Mouse (Mus musculus) Patski (cell line): ENCODE results near the gene Mxi1. TPM values are rescaled to one million over a fixed set of nuclear protein-coding genes. Genes with fewer than 3 reads are reported as not detected.

Experiments used
- ATAC-seq: fragments of 100-300 bp; one replicate; pipeline ENCODE4 v1.8.0; 2021
- CTCF ChIA-PET: fragments of 350-600 bp; sonication (Branson Sonifier 250); formaldehyde crosslinking; loops from one replicate; lab custom pipeline; 2022; ENCODE audit warnings: inconsistent platforms; lab: Charles Lee
- POLR2A ChIA-PET: fragments of 350-600 bp; sonication (Branson Sonifier 250); formaldehyde crosslinking; loops from one replicate; lab custom pipeline; 2022; ENCODE audit warnings: antibody characterized with exemption, inconsistent platforms; lab: Charles Lee
- DNase-seq: peaks from one replicate; pipeline ENCODE4 v3.0.0-alpha.2; 2011; ENCODE audit warnings: low read depth, low spot score
- H3K27me3 ChIP-seq: fragments of 371-371 bp; one replicate; pipeline ENCODE4 v1.5.1; 2021
- CTCF ChIP-seq: fragments of 100-300 bp; IDR thresholded peaks from one replicate; pipeline ENCODE4 v1.5.1; 2021
- in situ Hi-C: fragments of 300-500 bp; cut with MboI; formaldehyde crosslinking; loops from 3 replicates; pipeline ENCODE4 v1.11.1; 2018; ENCODE audit warnings: low pct_unique_long_range_greater_than_20kb, mixed read lengths
- polyA plus RNA-seq: library from polyadenylated mRNA; unstranded; gene quantifications from one replicate; pipeline ENCODE4 v1.2.3, GENCODE M21; 2021

The Mxi1 gene
- polyA plus RNA-seq, 1 experiment from 2014 or later: 92.8 TPM

- no peak for DNase-seq
- POLR2A ChIA-PET: interaction anchor here (0.5 to 1.1 kb wide), 2 partner anchors 10 to 21 kb away, joined by 3 to 4 read pairs; no protein-coding TSS in a partner anchor
- in situ Hi-C loops: loop anchor here (5.0 kb wide), 1 partner anchor 66 kb away; no protein-coding TSS in a partner anchor
- no peak for TF ChIP-seq CTCF
- CTCF ChIA-PET: interaction anchor here (1.4 kb wide), 1 partner anchor 12 kb away, joined by 3 read pairs; no protein-coding TSS in a partner anchor
- peaks cover 3% of the 10 kb centered on the region for H3K27me3 ChIP-seq
- peak; percentile 44 for ATAC-seq
Observed at GRCm38 (mm10) chr19:53312951-53313683, 2.8 kb downstream of the Mxi1 start.

- DNase-seq: peak; percentile 96
- peak; percentile 69 for ATAC-seq
- in situ Hi-C loops: loop anchor here (5.0 kb wide), 1 partner anchor 67 kb away; no protein-coding TSS in a partner anchor
- TF ChIP-seq CTCF: no peak
- ChIA-PET CTCF (interaction anchor here (1.4 kb wide), 1 partner anchor 11 kb away, joined by 3 read pairs; no protein-coding TSS in a partner anchor), POLR2A (interaction anchor here (1.1 kb wide), 1 partner anchor 20 kb away, joined by 4 read pairs; no protein-coding TSS in a partner anchor)
- peaks cover 3% of the 10 kb centered on the region for H3K27me3 ChIP-seq
Observed at GRCm38 (mm10) chr19:53313684-53314443, 3.5 kb downstream of the Mxi1 start.

- H3K27me3 ChIP-seq: no peaks in the 10 kb centered on the region
- POLR2A ChIA-PET: interaction anchor here (0.8 kb wide), 1 partner anchor 10 kb away, joined by 3 read pairs; no protein-coding TSS in a partner anchor
- no peak for TF ChIP-seq CTCF
- no peak for ATAC-seq
- CTCF ChIA-PET: interaction anchor here (1.0 to 1.4 kb wide), 2 partner anchors 10 to 11 kb away, joined by 3 to 8 read pairs; no protein-coding TSS in a partner anchor
- in situ Hi-C loops: loop anchor here (5.0 kb wide), 1 partner anchor 67 kb away; no protein-coding TSS in a partner anchor
- no peak for DNase-seq
Observed at GRCm38 (mm10) chr19:53314530-53315208, 4.4 kb downstream of the Mxi1 start.

- DNase-seq (no peak), ATAC-seq (no peak)
- TF ChIP-seq CTCF: no peak
- CTCF ChIA-PET: interaction anchor here (1.0 kb wide), 1 partner anchor 10 kb away, joined by 8 read pairs; no protein-coding TSS in a partner anchor
- in situ Hi-C loops: no loop called here
- POLR2A ChIA-PET: interaction anchor here (0.8 kb wide), 1 partner anchor 9 kb away, joined by 3 read pairs; no protein-coding TSS in a partner anchor
- no peaks in the 10 kb centered on the region for H3K27me3 ChIP-seq
Observed at GRCm38 (mm10) chr19:53315209-53315654, 4.9 kb downstream of the Mxi1 start.

- ChIA-PET POLR2A (no interaction called here), CTCF (no interaction called here)
- no peaks in the 10 kb centered on the region for H3K27me3 ChIP-seq
- ATAC-seq: no peak
- in situ Hi-C loops: no loop called here
- DNase-seq: no peak
- no peak for TF ChIP-seq CTCF
Observed at GRCm38 (mm10) chr19:53316105-53316504, 5.8 kb downstream of the Mxi1 start.

GRCm38 (mm10) chr19:53316963-53317362 lies 6.6 kb downstream of the Mxi1 start:
- ChIA-PET CTCF (no interaction called here), POLR2A (no interaction called here)
- no peak for TF ChIP-seq CTCF
- ATAC-seq (no peak), DNase-seq (no peak)
- in situ Hi-C loops: no loop called here
- no peaks in the 10 kb centered on the region for H3K27me3 ChIP-seq

- no peak for TF ChIP-seq CTCF
- no peaks in the 10 kb centered on the region for H3K27me3 ChIP-seq
- CTCF ChIA-PET: interaction anchor here (1.6 kb wide), 1 partner anchor 10 kb away, joined by 3 read pairs; no protein-coding TSS in a partner anchor
- DNase-seq (no peak), ATAC-seq (no peak)
- POLR2A ChIA-PET: no interaction called here
- in situ Hi-C loops: no loop called here
Observed at GRCm38 (mm10) chr19:53318143-53319132, 8.1 kb downstream of the Mxi1 start.

- no peak for TF ChIP-seq CTCF
- POLR2A ChIA-PET: interaction anchor here (0.5 to 1.0 kb wide), 3 partner anchors 9 to 53 kb away, joined by 3 to 10 read pairs (median 5); no protein-coding TSS in a partner anchor
- in situ Hi-C loops: no loop called here
- ATAC-seq (no peak), DNase-seq (no peak)
- CTCF ChIA-PET: interaction anchor here (0.8 to 1.6 kb wide), 4 partner anchors 8 to 77 kb away, joined by 3 to 4 read pairs (median 3); no protein-coding TSS in a partner anchor
- no peaks in the 10 kb centered on the region for H3K27me3 ChIP-seq
Observed at GRCm38 (mm10) chr19:53320264-53321110, 10.2 kb downstream of the Mxi1 start.
